Mouse (Mus musculus): ENCODE results near the gene Znrd1as.
"Not testable (repeated sequence)": the region's sequence is repeated elsewhere in the genome, so short reads cannot be mapped to it uniquely, and the experiment has no call there.

Gene Znrd1as

GRCm38 (mm10) chr17:36950981-36951947, 7.1 kb upstream of the Znrd1as start, which contains the start of gene Ppp1r11:
Ppp1r11 (minus strand) TSS chr17:36951741.
- DNase-seq (ENCODE audit: low read depth, low spot score), result peak; percentile 99

GRCm38 (mm10) chr17:36952631-36953030, 5.8 kb upstream of the Znrd1as start:
- DNase-seq (ENCODE audit: low read depth, low spot score), result no peak

GRCm38 (mm10) chr17:36953062-36953461, 5.3 kb upstream of the Znrd1as start:
- DNase-seq (ENCODE audit: low read depth, low spot score), result no peak

- DNase-seq (ENCODE audit: low read depth, low spot score), result peak; percentile 43
Measured at GRCm38 (mm10) chr17:36958884-36959283, 492 bp downstream of the Znrd1as start.

DNA sequence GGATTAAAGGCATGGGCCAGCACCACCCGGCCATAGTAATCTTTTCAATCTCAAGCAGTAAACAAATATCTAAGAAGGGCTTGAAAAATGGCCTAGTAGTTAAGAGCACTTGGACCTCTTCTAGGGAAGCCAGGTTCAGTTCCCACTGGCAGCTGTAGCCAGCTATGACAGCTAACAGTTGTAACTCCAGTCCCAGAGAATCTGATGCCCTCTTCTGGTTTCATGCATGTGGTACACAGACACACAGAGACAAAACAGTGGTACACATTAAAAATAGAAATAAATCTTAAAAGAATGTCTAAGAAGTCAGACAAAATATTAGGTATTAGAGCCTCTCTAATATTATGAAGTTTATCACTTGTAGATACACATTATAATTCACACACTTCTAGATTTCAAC, 2.7 kb downstream of the Znrd1as start:
- peak; percentile 56 for DNase-seq (ENCODE audit: low read depth, low spot score)

DNA sequence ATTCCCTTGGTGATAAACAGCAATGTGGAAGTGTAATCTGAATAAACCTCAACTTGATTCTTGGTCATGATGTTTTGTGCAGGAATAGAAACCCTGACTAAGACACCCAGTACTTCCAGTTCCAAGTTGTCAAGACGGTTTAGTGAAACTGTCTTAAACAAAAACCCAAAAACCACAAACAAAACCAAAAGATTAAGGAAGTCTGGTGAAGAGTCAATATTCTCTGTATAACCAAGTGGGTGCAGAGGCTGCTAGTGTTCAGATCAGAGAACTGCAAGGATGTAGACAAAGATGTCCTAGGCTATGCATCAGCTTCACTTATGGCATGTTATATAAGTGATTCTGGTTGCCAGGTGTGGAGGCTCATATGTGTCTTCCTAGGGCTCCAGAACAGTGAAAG, 8.5 kb downstream of the Znrd1as start:
- no peak for DNase-seq (ENCODE audit: low read depth, low spot score)

- DNase-seq (ENCODE audit: low read depth, low spot score), result no peak
Measured at GRCm38 (mm10) chr17:36970316-36970890, 12.0 kb downstream of the Znrd1as start.

DNA sequence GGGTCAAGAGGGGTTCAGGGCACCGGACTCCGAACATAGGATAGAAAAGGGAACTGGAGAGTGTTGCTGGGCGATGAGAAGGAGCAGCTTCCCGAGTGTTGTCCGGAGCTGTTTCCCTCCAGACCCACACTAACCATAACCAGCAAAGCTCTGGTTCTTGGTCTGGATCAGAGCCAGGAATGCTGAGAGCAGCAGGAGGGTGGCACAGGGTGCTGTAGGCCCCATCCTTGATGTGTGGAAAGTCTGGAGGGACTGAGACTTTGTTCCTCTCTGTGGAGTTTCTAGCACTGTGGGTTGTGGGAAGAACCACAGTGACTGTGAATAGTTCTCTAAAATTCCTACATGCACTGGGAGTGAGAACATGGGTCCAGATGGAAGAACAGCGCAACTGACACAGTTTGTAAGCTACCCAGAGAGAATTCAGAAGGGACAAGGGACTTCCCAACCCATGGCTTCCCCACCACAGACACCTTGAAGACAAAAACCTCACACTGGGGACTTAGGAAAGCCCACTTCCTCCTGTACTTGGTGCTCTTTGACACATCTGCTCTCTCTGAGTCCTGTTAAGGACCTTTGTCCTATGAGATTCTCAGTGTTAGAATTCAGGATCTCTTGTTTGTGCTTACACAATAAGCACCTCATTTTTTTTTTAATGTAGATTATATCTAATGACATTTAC, 12.9 kb downstream of the Znrd1as start:
- no peak for DNase-seq (ENCODE audit: low read depth, low spot score)

- DNase-seq (ENCODE audit: low read depth, low spot score), result no peak
Measured at GRCm38 (mm10) chr17:36972791-36973190, 14.4 kb downstream of the Znrd1as start.

- DNase-seq (ENCODE audit: low read depth, low spot score), result no peak
Measured at GRCm38 (mm10) chr17:36973271-36973787, 14.9 kb downstream of the Znrd1as start.

- DNase-seq (ENCODE audit: low read depth, low spot score), result no peak
Measured at GRCm38 (mm10) chr17:36981221-36981813, 22.9 kb downstream of the Znrd1as start, which contains the start of gene 2410137M14Rik. 2410137M14Rik (minus strand) TSS chr17:36981237.

DNA sequence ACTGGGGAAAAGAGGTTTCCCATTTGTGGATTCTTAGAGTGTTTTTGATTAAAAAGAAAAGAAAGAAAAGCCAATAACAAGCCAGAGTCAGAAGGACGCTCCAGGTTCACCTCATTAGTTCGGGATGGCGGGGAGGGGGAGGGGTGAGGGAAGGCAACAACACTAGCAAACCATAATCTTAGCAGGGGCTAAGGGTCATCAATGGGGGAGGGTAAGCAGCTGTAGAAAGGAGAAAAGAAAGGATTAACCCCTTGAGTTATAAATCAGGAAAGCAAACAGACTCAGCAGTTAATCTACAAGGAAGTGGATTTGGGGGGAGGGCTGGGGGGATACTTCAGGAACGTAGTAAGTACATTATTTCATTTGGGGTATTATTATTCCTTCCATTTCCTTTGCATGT, 23.5 kb downstream of the Znrd1as start:
- DNase-seq (ENCODE audit: low read depth, low spot score), result no peak

DNA sequence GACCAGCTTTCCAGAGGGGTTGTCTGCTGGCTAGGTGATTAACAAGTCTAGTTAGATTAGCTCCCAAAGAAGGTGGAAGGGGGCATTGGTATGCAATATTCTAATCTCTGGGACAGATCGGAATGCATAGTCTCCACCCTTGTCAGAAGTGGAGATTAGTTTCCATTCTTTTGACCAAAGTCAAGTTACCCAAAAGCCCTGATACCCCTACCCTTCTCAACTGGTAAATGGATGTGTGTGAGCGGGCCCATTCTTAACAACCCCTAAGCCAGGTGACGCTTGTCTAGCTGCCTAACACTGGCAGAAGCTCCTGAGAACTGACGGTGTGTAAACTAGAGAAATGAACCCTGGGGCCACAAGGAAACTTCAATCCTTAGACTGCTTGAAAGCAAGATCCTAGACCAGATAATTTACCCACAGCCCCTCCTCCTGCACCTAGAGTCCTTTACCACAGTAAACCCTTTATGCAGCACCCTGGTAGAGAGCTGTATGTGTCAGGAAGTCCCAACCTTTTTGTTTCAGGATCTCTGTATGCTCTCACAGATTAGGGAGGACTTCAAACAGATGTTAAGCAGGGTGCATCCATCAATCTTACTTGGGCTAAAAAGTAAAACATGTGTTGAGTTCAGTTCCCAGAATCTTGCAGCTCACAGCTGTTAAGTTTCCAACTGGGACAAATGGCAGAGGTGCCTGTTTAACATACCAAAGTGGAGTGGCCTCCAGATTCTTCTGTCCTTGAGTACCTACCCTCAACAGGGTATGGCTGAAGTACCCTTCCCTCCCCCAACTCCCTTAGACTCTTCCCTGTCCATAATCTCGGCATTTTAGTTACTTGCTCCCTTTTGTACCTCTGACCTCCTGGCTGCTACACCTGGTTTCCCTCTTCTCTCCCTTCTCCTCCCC, 24.1 kb downstream of the Znrd1as start:
- DNase-seq (ENCODE audit: low read depth, low spot score), result no peak

- no peak for DNase-seq (ENCODE audit: low read depth, low spot score)
Measured at GRCm38 (mm10) chr17:36988475-36988874, 30.1 kb downstream of the Znrd1as start.

DNA sequence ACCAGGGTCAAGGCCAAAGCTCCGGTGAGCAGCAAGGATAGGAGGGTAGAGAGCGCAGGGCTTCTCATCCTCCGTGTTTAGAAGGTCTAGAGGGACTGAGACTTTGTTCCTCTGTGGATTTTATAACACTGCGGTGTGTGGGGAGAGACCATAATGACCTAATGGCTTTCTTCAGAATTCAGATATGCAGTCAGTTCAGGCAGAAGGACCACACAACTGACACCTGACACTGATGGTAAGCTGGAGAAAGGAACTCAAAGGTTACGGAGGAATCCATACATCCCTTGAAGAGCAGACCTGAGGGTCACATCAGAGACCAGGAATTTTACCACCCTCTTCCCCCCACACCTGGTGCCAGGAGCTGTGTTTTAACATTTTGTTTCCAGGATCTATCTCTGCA, 31.0 kb downstream of the Znrd1as start, which contains the start of gene H2-M5:
TSS of gene H2-M5 (minus strand) at position 101 of the 400 bp plus-strand sequence.
- DNase-seq (ENCODE audit: low read depth, low spot score), result no peak

GRCm38 (mm10) chr17:36990630-36991029, 32.2 kb downstream of the Znrd1as start:
- DNase-seq (ENCODE audit: low read depth, low spot score), result not testable (repeated sequence)

- no peak for DNase-seq (ENCODE audit: low read depth, low spot score)
Measured at GRCm38 (mm10) chr17:36992336-36993104, 34.1 kb downstream of the Znrd1as start.

DNA sequence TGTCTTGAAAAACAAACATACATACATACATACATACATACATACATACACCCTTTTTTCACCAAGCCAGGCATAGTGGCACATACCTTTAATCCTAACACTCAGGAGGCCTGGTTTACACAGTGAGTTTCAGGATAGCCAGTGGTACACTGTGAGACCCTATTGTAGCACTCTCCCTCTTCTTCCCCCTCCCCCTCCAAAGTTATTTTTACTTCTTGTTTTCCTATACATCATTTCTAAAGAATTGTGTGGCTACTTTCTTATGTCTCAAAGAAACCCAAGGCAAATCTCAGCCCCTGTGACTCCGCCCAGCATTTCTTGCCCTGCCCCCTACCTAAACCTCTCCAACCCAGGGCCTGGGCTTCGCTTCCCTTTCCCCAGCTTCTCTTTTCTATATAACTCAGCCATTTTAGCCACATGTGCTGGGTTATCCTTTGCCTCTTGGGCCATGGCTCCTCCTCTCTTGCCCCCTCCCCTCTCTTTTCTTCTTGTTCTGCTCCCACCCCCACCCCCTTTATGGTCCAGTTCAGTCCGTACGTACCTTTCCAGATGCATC, 35.5 kb downstream of the Znrd1as start:
- DNase-seq (ENCODE audit: low read depth, low spot score), result no peak

GRCm38 (mm10) chr17:36994528-36994927, 36.1 kb downstream of the Znrd1as start:
- DNase-seq (ENCODE audit: low read depth, low spot score), result no peak

Measured in 3T3-L1 (cell line).